Mouse (Mus musculus): ENCODE results near the gene Zfp787. TPM values are rescaled to one million over a fixed set of nuclear protein-coding genes. Genes with fewer than 3 reads are reported as not detected.

Gene Zfp787
- polyA plus RNA-seq, 1 experiment from 2014 or later: 9.0 TPM

- no peak overlapping the region for H3K4me3 ChIP-seq (ENCODE audit: low read depth, low read length)
- 0 out of 2 replicates have a peak overlapping the region, but pooled peaks have one; percentile 43 for H3K27ac ChIP-seq (ENCODE audit: low read depth, low read length)
- H3K36me3 ChIP-seq (ENCODE audit: control insufficient read depth, insufficient read depth, low read length): no peaks in the 10 kb centered on the region
- H3K4me1 ChIP-seq (ENCODE audit: control insufficient read depth, insufficient read depth, low read length): peaks cover 56% of the 10 kb centered on the region
- H3K9ac ChIP-seq (ENCODE audit: low read depth, low read length): no peak overlapping the region
- 72% methylated on average over 5 of the region's 5 CpGs for WGBS (ENCODE audit: insufficient replicate concordance)
- H3K4me2 ChIP-seq: no peak overlapping the region
- H3K27me3 ChIP-seq (ENCODE audit: control insufficient read depth, insufficient read depth, low read length): no peaks in the 10 kb centered on the region
- no peak for ATAC-seq (replicated peaks; ENCODE audit: insufficient number of reproducible peaks, low FRiP score, low TSS enrichment)
- H3K9me3 ChIP-seq (replicated peaks; ENCODE audit: control insufficient read depth, low read length): no peaks in the 10 kb centered on the region
Observed at GRCm38 (mm10) chr7:6147688-6148087, 8.1 kb downstream of the Zfp787 start.

- no peaks in the 10 kb centered on the region for H3K27me3 ChIP-seq (ENCODE audit: control insufficient read depth, insufficient read depth, low read length)
- H3K36me3 ChIP-seq (ENCODE audit: control insufficient read depth, insufficient read depth, low read length): no peaks in the 10 kb centered on the region
- ATAC-seq (replicated peaks; ENCODE audit: insufficient number of reproducible peaks, low FRiP score, low TSS enrichment): 0 out of 2 replicates have a peak, but pooled peaks have one; percentile 43
- no peak overlapping the region for H3K9ac ChIP-seq (ENCODE audit: low read depth, low read length)
- no peak overlapping the region for H3K4me3 ChIP-seq (ENCODE audit: low read depth, low read length)
- 55% methylated on average over 2 of the region's 2 CpGs for WGBS (ENCODE audit: insufficient replicate concordance)
- no peak overlapping the region; the same call in 1 of the 2 replicates for H3K27ac ChIP-seq (ENCODE audit: low read depth, low read length)
- no peaks in the 10 kb centered on the region for H3K9me3 ChIP-seq (replicated peaks; ENCODE audit: control insufficient read depth, low read length)
- H3K4me1 ChIP-seq (ENCODE audit: control insufficient read depth, insufficient read depth, low read length): peaks cover 56% of the 10 kb centered on the region
- H3K4me2 ChIP-seq: no peak overlapping the region
Observed at GRCm38 (mm10) chr7:6146982-6147325, 8.8 kb downstream of the Zfp787 start.

- H3K4me1 ChIP-seq (ENCODE audit: control insufficient read depth, insufficient read depth, low read length): peaks cover 56% of the 10 kb centered on the region
- no peak overlapping the region for H3K4me3 ChIP-seq (ENCODE audit: low read depth, low read length)
- H3K27ac ChIP-seq (ENCODE audit: low read depth, low read length): peak overlapping the region; percentile 35; the same call in 1 of the 2 replicates
- H3K4me2 ChIP-seq: 0 out of 2 replicates have a peak overlapping the region, but pooled peaks have one; percentile 4
- H3K9ac ChIP-seq (ENCODE audit: low read depth, low read length): no peak overlapping the region
- no peaks in the 10 kb centered on the region for H3K27me3 ChIP-seq (ENCODE audit: control insufficient read depth, insufficient read depth, low read length)
- H3K36me3 ChIP-seq (ENCODE audit: control insufficient read depth, insufficient read depth, low read length): no peaks in the 10 kb centered on the region
- WGBS (ENCODE audit: insufficient replicate concordance): 78% methylated on average over 7 of the region's 7 CpGs
- no peak for ATAC-seq (replicated peaks; ENCODE audit: insufficient number of reproducible peaks, low FRiP score, low TSS enrichment)
- H3K9me3 ChIP-seq (replicated peaks; ENCODE audit: control insufficient read depth, low read length): no peaks in the 10 kb centered on the region
Observed at GRCm38 (mm10) chr7:6146194-6146981, 9.4 kb downstream of the Zfp787 start.

- H3K36me3 ChIP-seq (ENCODE audit: control insufficient read depth, insufficient read depth, low read length): no peaks in the 10 kb centered on the region
- 80% methylated on average over 8 of the region's 8 CpGs for WGBS (ENCODE audit: insufficient replicate concordance)
- peak overlapping the region; percentile 35; the same call in 1 of the 2 replicates for H3K27ac ChIP-seq (ENCODE audit: low read depth, low read length)
- no peaks in the 10 kb centered on the region for H3K9me3 ChIP-seq (replicated peaks; ENCODE audit: control insufficient read depth, low read length)
- H3K27me3 ChIP-seq (ENCODE audit: control insufficient read depth, insufficient read depth, low read length): no peaks in the 10 kb centered on the region
- peaks cover 56% of the 10 kb centered on the region for H3K4me1 ChIP-seq (ENCODE audit: control insufficient read depth, insufficient read depth, low read length)
- ATAC-seq (replicated peaks; ENCODE audit: insufficient number of reproducible peaks, low FRiP score, low TSS enrichment): 0 out of 2 replicates have a peak, but pooled peaks have one; percentile 19
- no peak overlapping the region for H3K4me3 ChIP-seq (ENCODE audit: low read depth, low read length)
- no peak overlapping the region for H3K4me2 ChIP-seq
- H3K9ac ChIP-seq (ENCODE audit: low read depth, low read length): no peak overlapping the region
Observed at GRCm38 (mm10) chr7:6145423-6146188, 10.2 kb downstream of the Zfp787 start.

- Histone ChIP-seq H3K27me3 (ENCODE audit: control insufficient read depth, insufficient read depth, low read length) (no peaks in the 10 kb centered on the region), H3K4me2 (0 out of 2 replicates have a peak overlapping the region, but pooled peaks have one; percentile 6), H3K27ac (ENCODE audit: low read depth, low read length) (peak overlapping the region; percentile 57; the same call in 1 of the 2 replicates), H3K4me1 (ENCODE audit: control insufficient read depth, insufficient read depth, low read length) (peaks cover 55% of the 10 kb centered on the region), H3K36me3 (ENCODE audit: control insufficient read depth, insufficient read depth, low read length) (peaks cover 3% of the 10 kb centered on the region), H3K9ac (ENCODE audit: low read depth, low read length) (no peak overlapping the region), H3K9me3 (replicated peaks; ENCODE audit: control insufficient read depth, low read length) (no peaks in the 10 kb centered on the region), H3K4me3 (ENCODE audit: low read depth, low read length) (no peak overlapping the region)
- ATAC-seq (replicated peaks; ENCODE audit: insufficient number of reproducible peaks, low FRiP score, low TSS enrichment): no peak
- 58% methylated on average over 2 of the region's 2 CpGs for WGBS (ENCODE audit: insufficient replicate concordance)
Observed at GRCm38 (mm10) chr7:6143991-6144531, 11.7 kb downstream of the Zfp787 start.

- WGBS (ENCODE audit: insufficient replicate concordance): 69% methylated on average over 3 of the region's 3 CpGs
- Histone ChIP-seq H3K27ac (ENCODE audit: low read depth, low read length) (no peak overlapping the region), H3K4me3 (ENCODE audit: low read depth, low read length) (no peak overlapping the region), H3K36me3 (ENCODE audit: control insufficient read depth, insufficient read depth, low read length) (peaks cover 12% of the 10 kb centered on the region), H3K4me2 (no peak overlapping the region), H3K9me3 (replicated peaks; ENCODE audit: control insufficient read depth, low read length) (0 out of 2 replicates have a peak, but pooled peaks cover 2% of the 10 kb centered on the region), H3K9ac (ENCODE audit: low read depth, low read length) (no peak overlapping the region), H3K27me3 (ENCODE audit: control insufficient read depth, insufficient read depth, low read length) (no peaks in the 10 kb centered on the region), H3K4me1 (ENCODE audit: control insufficient read depth, insufficient read depth, low read length) (peaks cover 7% of the 10 kb centered on the region)
- ATAC-seq (replicated peaks; ENCODE audit: insufficient number of reproducible peaks, low FRiP score, low TSS enrichment): no peak
Observed at GRCm38 (mm10) chr7:6139295-6139694, 16.5 kb downstream of the Zfp787 start.

GRCm38 (mm10) chr7:6136497-6136896 lies 19.3 kb downstream of the Zfp787 start:
- no peaks in the 10 kb centered on the region for H3K4me1 ChIP-seq (ENCODE audit: control insufficient read depth, insufficient read depth, low read length)
- ATAC-seq (replicated peaks; ENCODE audit: insufficient number of reproducible peaks, low FRiP score, low TSS enrichment): no peak

GRCm38 (mm10) chr7:6132646-6133045 lies 23.2 kb downstream of the Zfp787 start:
- no peaks in the 10 kb centered on the region for H3K4me1 ChIP-seq (ENCODE audit: control insufficient read depth, insufficient read depth, low read length)
- H3K27me3 ChIP-seq (ENCODE audit: control insufficient read depth, insufficient read depth, low read length): no peaks in the 10 kb centered on the region
- H3K27ac ChIP-seq (ENCODE audit: low read depth, low read length): no peak overlapping the region
- no peak for ATAC-seq (replicated peaks; ENCODE audit: insufficient number of reproducible peaks, low FRiP score, low TSS enrichment)
- H3K9me3 ChIP-seq (replicated peaks; ENCODE audit: control insufficient read depth, low read length): peaks cover 18% of the 10 kb centered on the region
- H3K9ac ChIP-seq (ENCODE audit: low read depth, low read length): no peak overlapping the region
- WGBS (ENCODE audit: insufficient replicate concordance): 76% methylated on average over 30 of the region's 30 CpGs
- peaks cover 37% of the 10 kb centered on the region for H3K36me3 ChIP-seq (ENCODE audit: control insufficient read depth, insufficient read depth, low read length)
- no peak overlapping the region for H3K4me3 ChIP-seq (ENCODE audit: low read depth, low read length)
- no peak overlapping the region for H3K4me2 ChIP-seq

More at GRCm38 (mm10) chr7:6136497-6136896, 19.3 kb downstream of the Zfp787 start:
- peaks cover 18% of the 10 kb centered on the region for H3K9me3 ChIP-seq (replicated peaks; ENCODE audit: control insufficient read depth, low read length)
- H3K36me3 ChIP-seq (ENCODE audit: control insufficient read depth, insufficient read depth, low read length): peaks cover 37% of the 10 kb centered on the region
- H3K27ac ChIP-seq (ENCODE audit: low read depth, low read length): no peak overlapping the region
- no peak overlapping the region for H3K4me2 ChIP-seq
- H3K9ac ChIP-seq (ENCODE audit: low read depth, low read length): no peak overlapping the region
- H3K4me3 ChIP-seq (ENCODE audit: low read depth, low read length): no peak overlapping the region
- no peaks in the 10 kb centered on the region for H3K27me3 ChIP-seq (ENCODE audit: control insufficient read depth, insufficient read depth, low read length)
